8 mouse cellular contexts compared by ENCODE assay signal in genomic region chr9:118389481-118390334, GRCm38 (mm10).
DNase-seq lines count a peak whose midpoint lies in the region; ATAC-seq and TF ChIP-seq lines count a peak whose summit lies in the region.

No protein-coding gene starts in this region.

- TF ChIP-seq EP300 in heart, postnatal 0 days (IDR thresholded peaks at IDR 0.05; ENCODE audit: low read depth): no peak
- no peak for TF ChIP-seq EP300 in lung, postnatal 0 days (IDR thresholded peaks at IDR 0.05)

- peaks cover 4% of the 10 kb centered on the region; the same call in 1 of the 2 replicates for H3K4me1 ChIP-seq in lung, embryonic 15.5 days
- 0 out of 2 replicates have a peak, but pooled peaks cover 13% of the 10 kb centered on the region for H3K4me1 ChIP-seq in heart, postnatal 0 days (ENCODE audit: control insufficient read depth, insufficient read depth)
- no peaks in the 10 kb centered on the region for H3K4me1 ChIP-seq in lung, postnatal 0 days (ENCODE audit: insufficient read depth, low read depth, low read length)
- H3K4me1 ChIP-seq in stomach, embryonic 15.5 days: 0 out of 2 replicates have a peak, but pooled peaks cover 2% of the 10 kb centered on the region

- peak overlapping the region; percentile 35 for H3K4me3 ChIP-seq in lung, embryonic 15.5 days
- H3K4me3 ChIP-seq in heart, postnatal 0 days (ENCODE audit: low read depth, low read length): peak overlapping the region; percentile 39
- peak overlapping the region; percentile 30 for H3K4me3 ChIP-seq in lung, postnatal 0 days (ENCODE audit: low read depth, low read length)
- peak overlapping the region; percentile 37 for H3K4me3 ChIP-seq in stomach, embryonic 15.5 days (replicated peaks)

- H3K27me3 ChIP-seq in lung, embryonic 15.5 days: peaks cover 8% of the 10 kb centered on the region; the same call in 1 of the 2 replicates
- H3K27me3 ChIP-seq in heart, postnatal 0 days (ENCODE audit: control insufficient read depth, insufficient read depth, low read length): peaks cover 11% of the 10 kb centered on the region
- no peaks in the 10 kb centered on the region for H3K27me3 ChIP-seq in lung, postnatal 0 days (replicated peaks; ENCODE audit: insufficient read depth, low read length)
- 0 out of 2 replicates have a peak, but pooled peaks cover 7% of the 10 kb centered on the region for H3K27me3 ChIP-seq in stomach, embryonic 15.5 days (replicated peaks)

- no peak for TF ChIP-seq CTCF in heart, postnatal 0 days (IDR thresholded peaks at IDR 0.05; ENCODE audit: low read depth)
- TF ChIP-seq CTCF in lung, postnatal 0 days (IDR thresholded peaks at IDR 0.05): no peak

- H3K4me2 ChIP-seq in lung, embryonic 15.5 days: peak overlapping the region; percentile 59
- peak overlapping the region; percentile 60 for H3K4me2 ChIP-seq in heart, postnatal 0 days (ENCODE audit: low read depth, low read length)
- peak overlapping the region; percentile 49 for H3K4me2 ChIP-seq in lung, postnatal 0 days (replicated peaks; ENCODE audit: low read depth, low read length)
- H3K4me2 ChIP-seq in stomach, embryonic 15.5 days: peak overlapping the region; percentile 54

- no peaks in the 10 kb centered on the region for H3K9me3 ChIP-seq in lung, embryonic 15.5 days
- no peaks in the 10 kb centered on the region for H3K9me3 ChIP-seq in heart, postnatal 0 days (replicated peaks; ENCODE audit: control insufficient read depth, low read length)
- H3K9me3 ChIP-seq in lung, postnatal 0 days (ENCODE audit: low read length): no peaks in the 10 kb centered on the region
- no peaks in the 10 kb centered on the region for H3K9me3 ChIP-seq in stomach, embryonic 15.5 days

- H3K27ac ChIP-seq in lung, embryonic 15.5 days: no peak overlapping the region
- H3K27ac ChIP-seq in heart, postnatal 0 days (ENCODE audit: low read depth): no peak overlapping the region
- H3K27ac ChIP-seq in lung, postnatal 0 days (ENCODE audit: low read length): no peak overlapping the region
- H3K27ac ChIP-seq in stomach, embryonic 15.5 days: no peak overlapping the region

- no peak overlapping the region for H3K9ac ChIP-seq in lung, embryonic 15.5 days
- no peak overlapping the region for H3K9ac ChIP-seq in heart, postnatal 0 days (replicated peaks; ENCODE audit: low read depth, low read length)
- no peak overlapping the region for H3K9ac ChIP-seq in lung, postnatal 0 days (replicated peaks; ENCODE audit: low read depth)
- no peak overlapping the region for H3K9ac ChIP-seq in stomach, embryonic 15.5 days

- no peaks in the 10 kb centered on the region for H3K36me3 ChIP-seq in lung, embryonic 15.5 days
- no peaks in the 10 kb centered on the region for H3K36me3 ChIP-seq in heart, postnatal 0 days (replicated peaks; ENCODE audit: control insufficient read depth, insufficient read depth, low read length)
- H3K36me3 ChIP-seq in lung, postnatal 0 days (ENCODE audit: insufficient read depth, low read length): no peaks in the 10 kb centered on the region
- H3K36me3 ChIP-seq in stomach, embryonic 15.5 days: no peaks in the 10 kb centered on the region

- 11% methylated on average over 27 of the region's 27 CpGs for WGBS in lung, embryonic 15.5 days
- WGBS in heart, postnatal 0 days: 9% methylated on average over 27 of the region's 27 CpGs
- 8% methylated on average over 27 of the region's 27 CpGs for WGBS in lung, postnatal 0 days
- 10% methylated on average over 27 of the region's 27 CpGs for WGBS in stomach, embryonic 15.5 days

- ATAC-seq in lung, embryonic 15.5 days (ENCODE audit: borderline replicate concordance, extremely low read depth, low FRiP score, low TSS enrichment): no peak
- ATAC-seq in heart, postnatal 0 days (ENCODE audit: insufficient read depth, low read depth): no peak
- ATAC-seq in lung, postnatal 0 days: no peak
- ATAC-seq in stomach, embryonic 15.5 days (ENCODE audit: insufficient read depth, low FRiP score, low read depth): no peak

- no peak for DNase-seq in lung, postnatal 25 days (ENCODE audit: low spot score)
- peak; percentile 49 for DNase-seq in embryo, embryonic 9.5 days (ENCODE audit: extremely low spot score)
- DNase-seq in heart, postnatal 0 days (ENCODE audit: low spot score): peak; percentile 7
- DNase-seq in lung, postnatal 0 days (ENCODE audit: low spot score): peak; percentile 38
- no peak for DNase-seq in yolk sac, embryonic 10.5 days (ENCODE audit: low spot score)
- DNase-seq in frontal cortex, adult 2 months (ENCODE audit: extremely low spot score in 1 of 2, low spot score in 1 of 2): no peak

Comparison
In these comparisons a context has a peak if more than half of its experiments do, and no peak if none do; other contexts are left out.
1. DNase-seq: peak in embryo, embryonic 9.5 days (single experiment), heart, postnatal 0 days (single experiment) and lung, postnatal 0 days (single experiment); none in lung, postnatal 25 days (single experiment), yolk sac, embryonic 10.5 days (single experiment) and frontal cortex, adult 2 months (0 of 2).
2. Peak in every context shown above with its lines, with median percentiles within 50 percentile points of each other: H3K4me2 ChIP-seq and H3K4me3 ChIP-seq.